Mouse (Mus musculus) heart, adult 2 months (tissue): ENCODE data around the gene Nfkb1. TPM values are rescaled to one million over a fixed set of nuclear protein-coding genes. Genes with fewer than 3 reads are reported as not detected.

Experiments used
- DNase-seq, 2 experiments: peaks; one replicate each; pipeline ENCODE4 v3.0.0; 2021
- H3K27ac ChIP-seq: fragments of 200-600 bp; 2 replicates; pipeline ENCODE4 v1.8.1; 2022
- H3K27me3 ChIP-seq: fragments of 200-500 bp; 2 replicates; pipeline ENCODE4 v1.6.1; 2012; ENCODE audit warnings: mild to moderate bottlenecking, low read length, inconsistent platforms, mixed read lengths; ENCODE audit not compliant: control insufficient read depth, insufficient read depth
- H3K36me3 ChIP-seq: fragments of 200-500 bp; 2 replicates; pipeline ENCODE4 v1.6.1; 2012; ENCODE audit warnings: low read length, inconsistent platforms; ENCODE audit not compliant: control insufficient read depth, insufficient read depth
- H3K4me1 ChIP-seq: fragments of 200-500 bp; 2 replicates; pipeline ENCODE4 v1.6.1; 2011; ENCODE audit warnings: low read length; ENCODE audit not compliant: control insufficient read depth, insufficient read depth
- H3K4me3 ChIP-seq: fragments of 200-600 bp; 2 replicates; pipeline ENCODE4 v1.8.1; 2022
- H3K79me2 ChIP-seq: fragments of 200-500 bp; replicated peaks from 2 replicates; pipeline ENCODE4 v1.6.1; 2012; ENCODE audit warnings: mild to moderate bottlenecking, inconsistent platforms, low read length, moderate library complexity, mixed read lengths; ENCODE audit not compliant: control insufficient read depth, insufficient read depth
- H3K9ac ChIP-seq: fragments of 200-500 bp; 2 replicates; pipeline ENCODE4 v1.6.1; 2012; ENCODE audit warnings: low read depth, mild to moderate bottlenecking, control low read depth, inconsistent platforms, low read length, mixed read lengths
- CTCF ChIP-seq: fragments of 200-600 bp; IDR thresholded peaks from 2 replicates; pipeline ENCODE4 v1.8.1; 2022; ENCODE audit warnings: antibody characterized with exemption, mild to moderate bottlenecking, moderate library complexity
- EP300 ChIP-seq: fragments of 200-500 bp; IDR thresholded peaks from 2 replicates; pipeline ENCODE4 v1.6.1; 2011; ENCODE audit warnings: low read depth, low read length, control low read depth; ENCODE audit not compliant: insufficient read depth
- POLR2A ChIP-seq: fragments of 200-500 bp; IDR thresholded peaks from 2 replicates; pipeline ENCODE4 v1.6.1; 2011; ENCODE audit warnings: mild to moderate bottlenecking, low read depth, low read length, control low read depth; ENCODE audit not compliant: insufficient read depth
- WGBS: fragments of 180-500 bp; shearing (Covaris S2); methylation state at CpG from one replicate; pipeline ENCODE4 v1.1.7; 2018; 5-methylcytosine and 5-hydroxymethylcytosine counted together
- intact Hi-C: fragments of 180-260 bp; cut with DNase I; formaldehyde crosslinking; loops from one replicate; pipeline ENCODE4 v1.15.1; 2025
- polyA plus RNA-seq: library from polyadenylated mRNA; depleted of rRNA; stranded (reverse); fragments of >200 nt; gene quantifications from 2 replicates; pipeline ENCODE4 v1.2.3, GENCODE M21; 2012
- total RNA-seq, 2 experiments: library from RNA; stranded (reverse); gene quantifications; 2 replicates each; pipeline ENCODE4 v1.2.3; 2021

Nfkb1 gene
- total and polyA plus RNA-seq, 3 experiments, result 33.5 to 44.4 (median 33.6) TPM

GRCm38 (mm10) chr3:135628706-135629169 lies 62.6 kb downstream of the Nfkb1 start:
- WGBS, result 66% methylated on average over 9 of the region's 9 CpGs
- H3K4me3 ChIP-seq, result no peak overlapping the region
- intact Hi-C loops, result no loop called here
- no peaks in the 10 kb centered on the region for H3K27me3 ChIP-seq
- no peak overlapping the region for H3K9ac ChIP-seq
- no peaks in the 10 kb centered on the region; the same call in 1 of the 2 replicates for H3K36me3 ChIP-seq
- H3K79me2 ChIP-seq, result no peaks in the 10 kb centered on the region
- no peaks in the 10 kb centered on the region for H3K4me1 ChIP-seq
- no peak for DNase-seq
- TF ChIP-seq EP300 (no peak), CTCF (no peak), POLR2A (no peak)
- H3K27ac ChIP-seq, result no peak overlapping the region

DNA sequence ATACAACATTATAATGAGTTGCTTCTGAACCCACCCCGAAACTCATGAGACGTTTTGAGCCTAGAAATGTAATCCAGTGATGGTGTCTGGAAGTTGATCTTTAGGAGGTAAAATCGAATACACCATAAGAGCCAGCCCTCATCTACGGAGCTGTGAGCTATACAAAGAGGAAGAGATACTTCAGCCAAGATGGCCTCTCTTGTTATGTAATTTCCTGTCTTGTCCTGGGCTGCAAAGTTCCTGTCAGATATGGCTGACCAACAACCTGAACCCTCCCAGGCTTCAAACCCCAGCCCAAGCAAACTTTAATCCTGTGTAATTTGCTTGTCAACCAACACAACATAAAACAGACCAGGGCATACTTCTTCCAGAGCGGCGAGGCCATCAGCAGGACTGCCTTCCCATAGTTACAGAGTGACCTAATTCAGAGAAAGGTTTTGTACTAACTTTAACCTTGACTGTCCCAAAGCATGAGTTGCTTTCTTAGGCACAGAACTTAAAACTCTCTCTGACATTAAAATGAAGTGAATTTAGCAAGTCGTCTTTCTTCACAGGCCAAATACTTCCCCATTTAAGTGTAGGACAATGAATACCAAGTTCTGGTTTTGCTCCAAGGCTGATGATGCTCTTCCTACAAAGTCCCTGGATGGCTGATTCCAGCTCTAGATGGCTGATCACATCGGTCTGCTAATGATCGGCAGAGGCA lies 63.2 kb downstream of the Nfkb1 start:
- WGBS, result 67% methylated on average over 9 of the region's 9 CpGs
- Histone ChIP-seq H3K4me3 (no peak overlapping the region), H3K36me3 (peaks cover under 1% of the 10 kb centered on the region), H3K4me1 (no peaks in the 10 kb centered on the region), H3K27ac (no peak overlapping the region), H3K27me3 (no peaks in the 10 kb centered on the region), H3K79me2 (no peaks in the 10 kb centered on the region), H3K9ac (no peak overlapping the region)
- TF ChIP-seq POLR2A (no peak), EP300 (no peak), CTCF (no peak)
- DNase-seq, result no peak
- intact Hi-C loops, result no loop called here

GRCm38 (mm10) chr3:135625290-135625689 lies 66.1 kb downstream of the Nfkb1 start:
- H3K27me3 ChIP-seq, result no peaks in the 10 kb centered on the region
- WGBS, result 97% methylated on average over 2 of the region's 2 CpGs
- intact Hi-C loops, result no loop called here
- TF ChIP-seq CTCF, result no peak
- no peak for TF ChIP-seq EP300
- no peak for TF ChIP-seq POLR2A
- no peak for DNase-seq
- no peak overlapping the region for H3K4me3 ChIP-seq
- no peaks in the 10 kb centered on the region for H3K4me1 ChIP-seq
- H3K79me2 ChIP-seq, result no peaks in the 10 kb centered on the region
- no peak overlapping the region for H3K9ac ChIP-seq
- peaks cover 2% of the 10 kb centered on the region for H3K36me3 ChIP-seq
- no peak overlapping the region for H3K27ac ChIP-seq

DNA sequence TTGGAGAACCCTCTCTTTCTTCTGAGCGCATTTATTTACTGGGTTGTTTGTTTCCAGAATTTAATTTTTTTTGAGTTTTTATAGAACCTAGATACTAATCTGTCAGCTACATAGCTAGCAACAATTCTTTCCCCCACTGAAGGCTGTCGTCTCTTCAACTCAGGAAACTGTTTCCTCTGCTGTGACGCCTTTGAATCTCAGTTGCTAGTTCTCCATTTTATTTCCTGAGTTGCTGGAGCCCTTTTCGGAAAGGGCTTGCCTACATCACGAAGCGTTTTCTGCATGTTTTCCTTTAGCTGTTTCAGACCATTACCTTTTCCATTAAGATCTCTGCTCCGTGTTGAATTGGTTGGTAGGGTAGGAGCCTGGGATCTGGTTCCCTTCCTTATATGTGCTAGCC lies 74.6 kb downstream of the Nfkb1 start:
- intact Hi-C loops, result no loop called here
- no peak for DNase-seq
- Histone ChIP-seq H3K9ac (no peak overlapping the region), H3K36me3 (peaks cover 2% of the 10 kb centered on the region), H3K27ac (no peak overlapping the region), H3K4me1 (no peaks in the 10 kb centered on the region), H3K4me3 (no peak overlapping the region), H3K27me3 (no peaks in the 10 kb centered on the region), H3K79me2 (no peaks in the 10 kb centered on the region)
- WGBS, result 73% methylated on average over 7 of the region's 7 CpGs
- TF ChIP-seq POLR2A (no peak), CTCF (no peak), EP300 (no peak)

- Histone ChIP-seq H3K79me2 (no peaks in the 10 kb centered on the region), H3K4me3 (no peak overlapping the region), H3K4me1 (no peaks in the 10 kb centered on the region), H3K9ac (no peak overlapping the region), H3K27ac (no peak overlapping the region), H3K27me3 (no peaks in the 10 kb centered on the region), H3K36me3 (peaks cover 2% of the 10 kb centered on the region)
- TF ChIP-seq CTCF, result no peak
- no peak for TF ChIP-seq EP300
- TF ChIP-seq POLR2A, result no peak
- 89% methylated on average over 3 of the region's 3 CpGs for WGBS
- intact Hi-C loops, result no loop called here
- DNase-seq, result no peak
These were observed 77.0 kb downstream of the Nfkb1 start for GRCm38 (mm10) chr3:135614376-135614775.

GRCm38 (mm10) chr3:135610221-135610620 lies 81.1 kb downstream of the Nfkb1 start:
- H3K36me3 ChIP-seq, result peaks cover 13% of the 10 kb centered on the region
- TF ChIP-seq CTCF (no peak), POLR2A (no peak), EP300 (no peak)
- intact Hi-C loops, result no loop called here

More at GRCm38 (mm10) chr3:135610221-135610620, 81.1 kb downstream of the Nfkb1 start:
- 55% methylated on average over 3 of the region's 3 CpGs for WGBS
- H3K27me3 ChIP-seq, result no peaks in the 10 kb centered on the region
- H3K9ac ChIP-seq, result no peak overlapping the region
- no peaks in the 10 kb centered on the region for H3K79me2 ChIP-seq
- peaks cover 4% of the 10 kb centered on the region for H3K4me1 ChIP-seq
- H3K4me3 ChIP-seq, result no peak overlapping the region
- no peak for DNase-seq
- H3K27ac ChIP-seq, result no peak overlapping the region
